Comparison of ENCODE assay signal across 13 mouse cellular contexts in genomic region chr10:91071768-91072167, GRCm38 (mm10). TPM values are rescaled to one million over a fixed set of nuclear protein-coding genes. Genes with fewer than 3 reads are reported as not detected.
DNase-seq lines count a peak whose midpoint lies in the region; ATAC-seq and TF ChIP-seq lines count a peak whose summit lies in the region.
"Had no signal": no experiment of that assay in that cellular context is flagged by ENCODE, and none has a peak within 500 bp of the region (broad histone marks: within the 10 kb centered on the region; RNA-seq: fewer than 3 reads in every experiment).

No protein-coding gene starts in this region.

- DNase-seq in layer of hippocampus, adult 2 months (ENCODE audit: low spot score in 2 of 2), result no peak
- no peak for DNase-seq in layer of hippocampus, postnatal 10 days (ENCODE audit: low spot score in 2 of 2)
- no peak for DNase-seq in heart, postnatal 25 days (ENCODE audit: low spot score)
- DNase-seq in gastrocnemius, postnatal 25 days, result no peak
- DNase-seq: layer of hippocampus, adult 9-11 months; liver had no signal

- ATAC-seq in CD4-positive, CD25-positive, alpha-beta regulatory T cell, adult 4 months, result peak; percentile 86
- ATAC-seq in activated CD4-positive, CD25-positive, alpha-beta regulatory T cell, adult 4 months, result peak; percentile 65
- ATAC-seq in megakaryocyte-erythroid progenitor cell, adult 5-6 weeks (replicated peaks; ENCODE audit: low FRiP score, low TSS enrichment, poor library complexity, severe bottlenecking), result peak; percentile 70
- ATAC-seq: forebrain, embryonic 13.5 days had no signal

- peak; percentile 66 for TF ChIP-seq CTCF in layer of hippocampus, adult 2 months (conservative IDR thresholded peaks at IDR 0.05)

- intact Hi-C loops in heart, postnatal 25 days (cut with DNase I), result no loop called here

- no peak overlapping the region for H3K4me3 ChIP-seq in layer of hippocampus, adult 2 months
- H3K4me3 ChIP-seq: forebrain, embryonic 13.5 days; heart, embryonic 10.5 days; hindbrain, embryonic 15.5 days; neural tube, embryonic 13.5 days had no signal

- H3K27ac ChIP-seq in layer of hippocampus, adult 2 months, result no peak overlapping the region
- H3K27ac ChIP-seq: forebrain, embryonic 13.5 days; heart, embryonic 10.5 days; hindbrain, embryonic 15.5 days; neural tube, embryonic 13.5 days had no signal

RNA-seq across cellular contexts. Expression of gene Apaf1, which starts 10.8 kb away (rescaled TPM):
- total RNA-seq in layer of hippocampus, adult 2 months (2021), result 10 to 100 TPM; 12.7 to 15.4 TPM
- total RNA-seq in layer of hippocampus, postnatal 10 days (2021), result 10 to 100 TPM; 16.9 to 20.4 TPM
- 10 to 100 TPM in 1 of 2 experiments, 1 to 10 TPM in 1; 6.2 to 15.3 TPM for polyA plus RNA-seq in CD4-positive, CD25-positive, alpha-beta regulatory T cell, adult 4 months (2017; shearing (Covaris generic))
- 10 to 100 TPM; 12.1 to 18.2 TPM for polyA plus RNA-seq in activated CD4-positive, CD25-positive, alpha-beta regulatory T cell, adult 4 months (2017; shearing (Covaris generic))
- total RNA-seq in megakaryocyte-erythroid progenitor cell, adult 5-6 weeks (2014; fragmentation: Nextera tagmentation), result 37.1 and 44.9 TPM in 2 replicates
- total RNA-seq in megakaryocyte-erythroid progenitor cell, adult 5-6 weeks (2017), result 20.9 and 24.3 TPM in 2 replicates
- total RNA-seq in heart, postnatal 25 days (2021), result 1 to 10 TPM; 8.0 to 8.2 TPM
- 1 to 10 TPM; 2.9 to 3.3 TPM for total RNA-seq in gastrocnemius, postnatal 25 days (2021)

RNA-seq across cellular contexts. Expression of gene Ikbip, which starts 11.0 kb away (rescaled TPM):
- 10 to 100 TPM; 16.3 to 17.2 TPM for total RNA-seq in layer of hippocampus, adult 2 months (2021)
- total RNA-seq in layer of hippocampus, postnatal 10 days (2021), result 10 to 100 TPM; 15.7 to 16.4 TPM
- polyA plus RNA-seq in CD4-positive, CD25-positive, alpha-beta regulatory T cell, adult 4 months (2017; shearing (Covaris generic)), result 1 to 10 TPM; 4.9 to 6.5 TPM
- 1 to 10 TPM; 4.3 to 4.8 TPM for polyA plus RNA-seq in activated CD4-positive, CD25-positive, alpha-beta regulatory T cell, adult 4 months (2017; shearing (Covaris generic))
- total RNA-seq in megakaryocyte-erythroid progenitor cell, adult 5-6 weeks (2014; fragmentation: Nextera tagmentation), result 11.6 and 16.3 TPM in 2 replicates
- 17.2 and 38.2 TPM in 2 replicates for total RNA-seq in megakaryocyte-erythroid progenitor cell, adult 5-6 weeks (2017)
- total RNA-seq in heart, postnatal 25 days (2021), result 10 to 100 TPM; 17.4 to 18.6 TPM
- total RNA-seq in gastrocnemius, postnatal 25 days (2021), result 10 to 100 TPM in 1 of 2 experiments, 1 to 10 TPM in 1; 9.1 to 12.1 TPM

RNA-seq across cellular contexts. Expression of gene Slc25a3, which starts 52.1 kb away (rescaled TPM):
- total RNA-seq in layer of hippocampus, adult 2 months (2021), result 100 to 1,000 TPM; 485 to 491 TPM
- 100 to 1,000 TPM; 544 to 545 TPM for total RNA-seq in layer of hippocampus, postnatal 10 days (2021)
- 100 to 1,000 TPM; 200 to 224 TPM for polyA plus RNA-seq in CD4-positive, CD25-positive, alpha-beta regulatory T cell, adult 4 months (2017; shearing (Covaris generic))
- polyA plus RNA-seq in activated CD4-positive, CD25-positive, alpha-beta regulatory T cell, adult 4 months (2017; shearing (Covaris generic)), result 100 to 1,000 TPM; 268 TPM
- 582 and 663 TPM in 2 replicates for total RNA-seq in megakaryocyte-erythroid progenitor cell, adult 5-6 weeks (2014; fragmentation: Nextera tagmentation)
- 247 and 338 TPM in 2 replicates for total RNA-seq in megakaryocyte-erythroid progenitor cell, adult 5-6 weeks (2017)
- 1,000 to 10,000 TPM; 2,502 to 2,645 TPM for total RNA-seq in heart, postnatal 25 days (2021)
- total RNA-seq in gastrocnemius, postnatal 25 days (2021), result 1,000 to 10,000 TPM; 1,149 to 1,195 TPM
